Mouse (Mus musculus): ENCODE results near the gene Elmo3. TPM values are rescaled to one million over a fixed set of nuclear protein-coding genes. Genes with fewer than 3 reads are reported as not detected.

Elmo3 gene
- polyA plus RNA-seq, 1 experiment: 1.5 TPM

DNA sequence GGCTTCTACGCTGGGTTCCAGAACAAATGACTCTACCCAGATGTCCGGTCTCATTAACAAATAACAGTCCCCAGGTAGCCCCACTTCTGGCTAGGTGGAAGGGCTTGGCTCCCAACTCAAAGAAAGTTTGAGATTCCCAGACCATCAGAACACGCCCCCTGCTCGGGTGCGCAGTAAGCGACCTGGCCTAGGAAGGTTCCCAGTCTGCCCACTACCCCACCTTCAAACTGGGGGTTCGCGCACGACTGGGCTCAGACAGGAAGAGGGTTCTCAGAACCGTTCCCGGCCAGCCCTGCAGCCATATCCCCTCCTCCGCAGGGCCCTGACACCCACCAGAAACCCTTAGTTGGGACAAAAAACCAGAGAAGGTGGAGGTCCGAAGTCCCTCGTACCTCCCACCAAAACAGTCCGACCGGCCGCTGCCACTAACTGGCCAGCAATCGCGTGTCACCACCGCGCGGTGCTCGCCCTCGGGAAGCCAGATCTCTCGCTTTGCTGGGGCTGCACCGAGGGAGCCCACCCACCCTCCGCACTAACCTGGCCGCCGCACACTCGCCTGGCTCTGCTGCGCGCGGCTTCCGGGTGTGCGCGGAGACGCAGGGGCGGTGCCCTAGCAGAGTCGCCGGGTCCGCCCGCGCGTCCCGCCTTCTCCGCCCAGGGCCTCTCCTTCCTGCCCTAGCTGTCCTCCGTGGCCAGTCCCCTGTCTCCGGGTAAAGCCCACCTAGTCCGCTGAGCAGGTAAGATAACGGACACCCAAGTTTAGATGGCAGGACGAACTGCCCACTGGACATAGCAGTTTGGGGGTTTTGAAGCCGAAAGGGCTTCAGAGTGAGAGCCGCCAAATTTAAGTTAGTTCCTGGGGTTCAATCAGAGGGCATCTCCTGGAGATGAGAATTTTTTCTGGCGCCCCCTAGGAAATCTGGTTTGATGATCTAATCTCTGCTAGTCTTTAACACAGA, 41.1 kb upstream of the Elmo3 start, which contains the start of the genes Tradd and Fbxl8:
Gene Tradd (minus strand): TSS at position 586 of the 959 bp plus-strand sequence.
Gene Fbxl8 (plus strand): TSS at position 625 of the 959 bp plus-strand sequence.
- peaks cover 29% of the 10 kb centered on the region for H3K4me1 ChIP-seq (ENCODE audit: control insufficient read depth, insufficient read depth, low read length)
- no peak for TF ChIP-seq CTCF (IDR thresholded peaks at IDR 0.05; ENCODE audit: low read depth, low read length)
- no peak for TF ChIP-seq POLR2A (IDR thresholded peaks at IDR 0.05; ENCODE audit: borderline replicate concordance, low read depth, low read length)
- peak within 1 kb of the TSS; percentile 42 for H3K27ac ChIP-seq (ENCODE audit: insufficient read depth, low read depth, low read length)
- peak within 1 kb of the TSS; percentile 84 for H3K4me3 ChIP-seq (ENCODE audit: insufficient read depth, low read length)

DNA sequence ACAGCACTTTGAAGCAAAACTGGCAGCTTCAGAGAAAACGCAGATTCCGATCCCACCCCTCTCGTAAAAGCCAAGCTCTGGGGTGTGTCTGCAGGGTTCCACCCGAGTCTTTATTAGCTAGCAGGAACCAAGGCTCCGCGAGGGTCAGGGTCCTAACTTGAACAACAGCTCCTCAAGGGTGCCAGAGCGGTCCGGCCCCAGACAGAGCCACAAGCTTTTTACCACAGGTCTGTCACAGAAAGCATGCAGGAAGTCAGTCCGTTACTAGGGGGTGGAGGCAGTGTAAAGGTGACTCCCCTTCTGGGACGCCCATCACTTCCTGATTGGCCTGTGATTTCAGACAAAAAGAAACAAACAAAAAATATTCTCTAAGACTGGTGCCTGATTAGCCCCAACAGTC, 40.3 kb upstream of the Elmo3 start:
- TF ChIP-seq CTCF (IDR thresholded peaks at IDR 0.05; ENCODE audit: low read depth, low read length) (no peak), POLR2A (IDR thresholded peaks at IDR 0.05; ENCODE audit: borderline replicate concordance, low read depth, low read length) (no peak)
- peak overlapping the region; percentile 42 for H3K27ac ChIP-seq (ENCODE audit: insufficient read depth, low read depth, low read length)
- H3K4me3 ChIP-seq (ENCODE audit: insufficient read depth, low read length): peak overlapping the region; percentile 84
- H3K4me1 ChIP-seq (ENCODE audit: control insufficient read depth, insufficient read depth, low read length): peaks cover 27% of the 10 kb centered on the region

DNA sequence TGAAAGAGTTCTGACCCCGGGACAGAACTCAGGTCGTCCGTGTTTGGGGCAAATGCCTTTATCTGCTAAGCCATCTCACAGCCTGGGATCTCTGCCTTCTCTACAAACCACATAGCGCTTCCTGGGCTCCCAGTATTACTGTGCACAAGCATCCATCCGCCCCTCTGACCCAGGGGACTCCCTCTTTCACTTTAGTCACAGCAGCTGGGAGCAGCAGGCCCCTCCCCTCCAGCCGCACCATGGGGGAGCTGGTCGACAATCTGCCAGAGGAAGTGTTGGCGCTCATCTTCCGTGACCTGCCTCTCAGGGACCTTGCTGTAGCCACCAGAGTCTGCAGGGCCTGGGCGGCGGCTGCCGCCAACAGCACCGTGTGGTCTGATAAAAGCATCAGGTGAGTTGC, 38.6 kb upstream of the Elmo3 start:
- no peak overlapping the region for H3K4me3 ChIP-seq (ENCODE audit: insufficient read depth, low read length)
- H3K4me1 ChIP-seq (ENCODE audit: control insufficient read depth, insufficient read depth, low read length): peaks cover 15% of the 10 kb centered on the region
- TF ChIP-seq CTCF (IDR thresholded peaks at IDR 0.05; ENCODE audit: low read depth, low read length) (no peak), POLR2A (IDR thresholded peaks at IDR 0.05; ENCODE audit: borderline replicate concordance, low read depth, low read length) (no peak)
- no peak overlapping the region for H3K27ac ChIP-seq (ENCODE audit: insufficient read depth, low read depth, low read length)

DNA sequence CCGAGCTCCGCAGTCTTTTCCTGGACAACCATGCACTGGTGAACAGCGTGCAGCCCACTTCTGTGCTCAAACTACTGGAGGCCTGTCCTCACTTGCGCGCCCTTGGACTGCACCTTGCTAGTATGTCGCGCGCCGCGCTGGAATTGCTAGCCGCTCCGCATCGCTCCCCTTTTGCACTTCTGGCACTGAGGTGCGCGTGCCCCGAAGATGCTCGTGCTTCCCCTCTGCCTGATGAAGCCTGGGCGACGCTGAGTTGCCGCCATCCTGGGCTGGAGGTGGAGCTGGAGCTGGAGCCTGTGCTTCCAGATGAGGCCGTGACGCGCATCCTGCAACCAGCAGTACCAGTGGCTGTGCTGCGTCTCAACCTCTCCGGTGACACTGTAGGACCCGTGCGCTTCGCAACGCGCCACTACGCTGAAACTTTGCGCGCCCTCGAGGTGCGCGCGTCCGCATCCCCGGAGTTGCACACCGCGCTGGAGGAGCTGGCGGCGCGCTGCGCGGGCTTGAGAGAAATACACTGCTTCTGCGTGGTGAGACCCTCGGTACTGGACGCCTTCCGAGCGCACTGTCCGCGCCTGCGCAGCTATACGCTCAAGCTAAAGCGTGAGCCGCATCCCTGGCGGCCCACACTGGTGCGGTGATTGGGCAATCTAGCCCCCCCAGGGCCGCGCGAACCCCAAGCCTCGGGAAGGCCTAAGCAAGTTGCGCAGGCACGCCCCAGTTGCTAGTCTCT, 36.9 kb upstream of the Elmo3 start:
- H3K27ac ChIP-seq (ENCODE audit: insufficient read depth, low read depth, low read length): no peak overlapping the region
- peak overlapping the region; percentile 55 for H3K4me3 ChIP-seq (ENCODE audit: insufficient read depth, low read length)
- H3K4me1 ChIP-seq (ENCODE audit: control insufficient read depth, insufficient read depth, low read length): peaks cover 9% of the 10 kb centered on the region
- TF ChIP-seq CTCF (IDR thresholded peaks at IDR 0.05; ENCODE audit: low read depth, low read length): no peak
- TF ChIP-seq POLR2A (IDR thresholded peaks at IDR 0.05; ENCODE audit: borderline replicate concordance, low read depth, low read length): no peak

DNA sequence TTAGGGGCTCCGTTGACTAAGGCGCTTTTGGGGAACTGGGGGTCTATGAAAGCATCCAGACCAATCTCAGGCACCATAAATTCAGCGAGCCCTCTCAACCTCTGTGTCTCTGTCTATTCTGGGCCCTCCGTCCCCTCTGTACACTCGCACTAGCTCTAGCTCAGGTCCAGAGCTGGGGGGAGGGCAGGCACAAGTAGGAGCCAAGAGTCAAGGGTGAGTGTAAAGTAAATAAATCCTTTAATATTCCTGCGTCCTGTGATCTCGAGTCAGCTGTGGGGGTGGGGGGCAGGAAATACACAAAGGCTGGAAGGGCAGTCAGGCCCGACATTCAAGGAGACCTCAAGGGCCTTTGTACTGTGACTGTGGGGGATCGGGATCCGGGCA, 36.3 kb upstream of the Elmo3 start:
- Histone ChIP-seq H3K4me3 (ENCODE audit: insufficient read depth, low read length) (peak overlapping the region; percentile 55), H3K4me1 (ENCODE audit: control insufficient read depth, insufficient read depth, low read length) (peaks cover 8% of the 10 kb centered on the region), H3K27ac (ENCODE audit: insufficient read depth, low read depth, low read length) (no peak overlapping the region)
- no peak for TF ChIP-seq POLR2A (IDR thresholded peaks at IDR 0.05; ENCODE audit: borderline replicate concordance, low read depth, low read length)
- TF ChIP-seq CTCF (IDR thresholded peaks at IDR 0.05; ENCODE audit: low read depth, low read length): no peak

DNA sequence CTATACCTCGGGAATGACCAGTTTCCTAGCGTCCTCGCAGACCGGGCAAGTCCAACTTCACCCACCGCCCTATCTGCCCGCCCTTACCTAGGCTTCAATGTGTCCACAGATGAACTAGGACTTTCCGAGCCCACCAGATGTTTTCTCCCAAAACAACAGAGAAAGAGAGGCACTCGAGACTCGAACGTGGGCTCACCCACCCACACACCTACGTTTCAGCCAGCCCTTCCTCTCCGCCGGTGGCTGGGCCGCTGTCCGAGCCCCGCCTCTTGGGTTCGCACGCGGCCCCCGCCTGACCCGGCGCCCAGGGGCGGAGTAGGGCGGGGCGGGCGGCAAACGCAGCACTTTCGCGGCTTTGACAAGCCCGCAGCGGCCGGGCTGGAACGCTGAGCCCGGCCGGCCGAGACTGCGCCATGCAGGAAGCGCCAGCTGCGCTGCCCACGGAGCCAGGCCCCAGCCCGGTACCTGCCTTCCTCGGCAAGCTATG, 35.9 kb upstream of the Elmo3 start, which contains the start of gene Hsf4:
Gene Hsf4 (plus strand): TSS at position 341 of the 487 bp plus-strand sequence.
- TF ChIP-seq CTCF (IDR thresholded peaks at IDR 0.05; ENCODE audit: low read depth, low read length): no peak
- TF ChIP-seq POLR2A (IDR thresholded peaks at IDR 0.05; ENCODE audit: borderline replicate concordance, low read depth, low read length): no peak
- Histone ChIP-seq H3K4me1 (ENCODE audit: control insufficient read depth, insufficient read depth, low read length) (peaks cover 8% of the 10 kb centered on the region), H3K27ac (ENCODE audit: insufficient read depth, low read depth, low read length) (no peak within 1 kb of the TSS), H3K4me3 (ENCODE audit: insufficient read depth, low read length) (peak within 1 kb of the TSS; percentile 55)

DNA sequence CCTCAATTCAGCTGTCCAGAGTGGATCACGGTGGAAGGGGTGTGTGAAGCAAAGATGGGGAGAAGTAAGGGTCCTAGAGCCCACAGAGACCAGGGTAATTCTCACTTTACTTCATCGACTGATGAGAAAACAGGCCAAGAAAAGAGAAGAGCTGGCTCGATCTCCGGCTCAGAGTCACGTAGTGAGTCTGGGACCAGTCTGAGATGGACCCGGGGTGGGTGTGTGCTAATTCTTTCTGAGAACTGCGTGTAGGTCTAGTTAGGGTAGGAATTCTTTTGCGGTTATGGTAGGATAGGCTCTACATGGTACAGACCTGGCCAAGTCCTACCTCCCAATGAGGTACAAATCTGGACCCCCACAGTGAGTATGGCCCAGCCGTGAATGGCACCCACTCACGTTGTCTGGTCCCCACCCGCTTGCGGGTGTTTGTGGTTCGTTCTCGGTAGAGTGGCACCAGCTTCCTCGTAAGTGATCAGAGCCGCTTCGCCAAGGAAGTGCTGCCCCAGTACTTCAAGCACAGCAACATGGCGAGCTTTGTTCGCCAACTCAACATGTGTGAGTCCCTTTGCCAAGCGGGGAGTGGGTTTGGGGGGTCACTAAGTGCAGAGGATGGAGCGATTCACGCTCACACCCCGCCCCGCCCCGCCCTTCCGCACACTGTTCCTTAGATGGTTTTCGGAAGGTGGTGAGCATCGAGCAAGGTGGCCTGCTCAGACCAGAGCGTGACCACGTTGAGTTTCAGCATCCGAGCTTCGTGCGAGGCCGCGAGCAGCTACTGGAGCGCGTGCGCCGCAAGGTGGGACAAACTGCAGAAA, 35.1 kb upstream of the Elmo3 start:
- TF ChIP-seq POLR2A (IDR thresholded peaks at IDR 0.05; ENCODE audit: borderline replicate concordance, low read depth, low read length) (no peak), CTCF (IDR thresholded peaks at IDR 0.05; ENCODE audit: low read depth, low read length) (no peak)
- H3K4me3 ChIP-seq (ENCODE audit: insufficient read depth, low read length): peak overlapping the region; percentile 55
- H3K4me1 ChIP-seq (ENCODE audit: control insufficient read depth, insufficient read depth, low read length): peaks cover 8% of the 10 kb centered on the region
- no peak overlapping the region for H3K27ac ChIP-seq (ENCODE audit: insufficient read depth, low read depth, low read length)

DNA sequence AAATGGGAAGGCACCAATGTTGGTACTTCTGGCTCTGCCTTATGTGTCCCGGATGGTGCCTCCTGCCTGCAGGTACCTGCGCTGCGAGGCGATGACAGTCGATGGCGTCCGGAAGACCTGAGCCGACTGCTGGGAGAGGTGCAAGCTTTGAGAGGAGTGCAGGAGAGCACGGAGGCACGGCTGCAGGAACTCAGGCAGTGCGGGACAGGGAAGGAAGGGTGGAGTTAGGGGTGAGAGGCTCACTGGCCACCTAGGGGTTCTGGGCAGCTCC, 34.5 kb upstream of the Elmo3 start:
- TF ChIP-seq CTCF (IDR thresholded peaks at IDR 0.05; ENCODE audit: low read depth, low read length) (no peak), POLR2A (IDR thresholded peaks at IDR 0.05; ENCODE audit: borderline replicate concordance, low read depth, low read length) (no peak)
- Histone ChIP-seq H3K4me3 (ENCODE audit: insufficient read depth, low read length) (no peak overlapping the region), H3K27ac (ENCODE audit: insufficient read depth, low read depth, low read length) (no peak overlapping the region), H3K4me1 (ENCODE audit: control insufficient read depth, insufficient read depth, low read length) (peaks cover 5% of the 10 kb centered on the region; the same call in 1 of the 2 replicates)

DNA sequence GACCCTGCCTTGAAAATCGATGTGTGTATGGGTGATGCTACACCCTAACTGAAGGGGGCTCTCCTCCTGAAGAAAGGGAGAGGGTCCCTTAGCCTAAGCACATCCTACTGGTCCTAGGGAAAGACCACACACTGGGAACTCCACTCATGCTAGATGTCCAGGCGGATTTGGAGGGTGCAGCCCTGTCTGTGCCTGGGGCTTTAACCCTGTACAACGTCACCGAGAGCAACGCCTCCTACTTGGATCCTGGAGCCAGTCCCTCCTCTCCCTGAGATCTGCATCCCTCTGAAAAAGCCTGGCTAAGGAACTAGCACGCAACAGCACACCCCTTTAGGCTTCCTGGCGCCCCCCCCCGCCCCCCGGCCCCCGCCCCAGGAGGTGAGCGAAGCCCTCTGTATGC, 30.0 kb upstream of the Elmo3 start:
- TF ChIP-seq POLR2A (IDR thresholded peaks at IDR 0.05; ENCODE audit: borderline replicate concordance, low read depth, low read length): no peak
- TF ChIP-seq CTCF (IDR thresholded peaks at IDR 0.05; ENCODE audit: low read depth, low read length): no peak

More for the DNA sequence above, 30.0 kb upstream of the Elmo3 start:
- Histone ChIP-seq H3K4me1 (ENCODE audit: control insufficient read depth, insufficient read depth, low read length) (peaks cover 4% of the 10 kb centered on the region; the same call in 1 of the 2 replicates), H3K27ac (ENCODE audit: insufficient read depth, low read depth, low read length) (no peak overlapping the region), H3K4me3 (ENCODE audit: insufficient read depth, low read length) (no peak overlapping the region)

Data from bone marrow macrophage, adult 2 months (primary cell).